In the genomic region with DNA sequence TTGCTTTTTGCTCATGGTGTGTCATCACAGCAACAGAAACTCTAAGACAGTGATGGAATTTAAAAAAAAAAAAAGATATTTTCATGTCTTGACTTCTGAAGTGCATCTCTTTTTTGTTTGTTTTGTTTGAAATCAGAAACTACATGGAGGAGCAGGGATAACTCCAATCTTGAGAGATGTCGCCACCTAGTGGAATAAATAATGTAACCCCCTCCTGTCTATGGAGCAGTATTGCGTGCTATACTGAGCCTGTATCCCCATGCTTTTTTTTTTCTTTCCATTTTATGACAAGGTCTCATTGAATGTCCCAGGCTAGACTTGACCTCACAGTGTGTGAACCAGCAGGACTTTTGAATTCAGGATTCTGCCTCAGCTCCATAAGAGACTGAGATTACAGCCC, we compare ENCODE assay signal across 9 mouse cellular contexts. TPM values are rescaled to one million over a fixed set of nuclear protein-coding genes. Genes with fewer than 3 reads are reported as not detected.
DNase-seq lines count a peak whose midpoint lies in the region; ATAC-seq and TF ChIP-seq lines count a peak whose summit lies in the region.
"Had no signal": no experiment of that assay in that cellular context is flagged by ENCODE, and none has a peak within 500 bp of the region (broad histone marks: within the 10 kb centered on the region; RNA-seq: fewer than 3 reads in every experiment).

No protein-coding gene starts in this region.

- ATAC-seq in hindbrain, embryonic 16.5 days, result peak; percentile 64; the same call in 1 of the 2 replicates
- ATAC-seq in liver, postnatal 0 days, result peak; percentile 57
- ATAC-seq in stomach, embryonic 15.5 days (ENCODE audit: insufficient read depth, low FRiP score, low read depth), result 0 out of 2 replicates have a peak, but pooled peaks have one; percentile 50

- no peak overlapping the region for H3K9ac ChIP-seq in hindbrain, embryonic 16.5 days (ENCODE audit: low read depth, low read length)
- no peak overlapping the region for H3K9ac ChIP-seq in liver, postnatal 0 days (replicated peaks)
- H3K9ac ChIP-seq in stomach, embryonic 15.5 days, result no peak overlapping the region
- H3K9ac ChIP-seq: limb, embryonic 15.5 days had no signal

- WGBS in hindbrain, embryonic 16.5 days, result 17% methylated on average over 2 of the region's 2 CpGs
- 20% methylated on average over 2 of the region's 2 CpGs for WGBS in liver, postnatal 0 days (ENCODE audit: insufficient replicate concordance)
- 16% methylated on average over 2 of the region's 2 CpGs for WGBS in stomach, embryonic 15.5 days

- no peaks in the 10 kb centered on the region for H3K4me1 ChIP-seq in hindbrain, embryonic 16.5 days (ENCODE audit: control insufficient read depth, insufficient read depth, low read depth, low read length)
- H3K4me1 ChIP-seq in liver, postnatal 0 days (ENCODE audit: insufficient read depth), result 0 out of 2 replicates have a peak, but pooled peaks cover 5% of the 10 kb centered on the region
- H3K4me1 ChIP-seq in stomach, embryonic 15.5 days, result no peaks in the 10 kb centered on the region
- H3K4me1 ChIP-seq: limb, embryonic 15.5 days had no signal

- intact Hi-C loops in gastrocnemius, postnatal 36 days (cut with DNase I), result loop anchor here (2.0 to 5.0 kb wide), 3 partner anchors 54 to 170 kb away; partner anchors contain the start of gene Nceh1

- no peak overlapping the region for H3K4me2 ChIP-seq in hindbrain, embryonic 16.5 days (ENCODE audit: low read length)
- H3K4me2 ChIP-seq in liver, postnatal 0 days (ENCODE audit: low read depth, low read length), result no peak overlapping the region
- no peak overlapping the region for H3K4me2 ChIP-seq in stomach, embryonic 15.5 days
- H3K4me2 ChIP-seq: limb, embryonic 15.5 days had no signal

- peaks cover 3% of the 10 kb centered on the region for H3K36me3 ChIP-seq in hindbrain, embryonic 16.5 days (ENCODE audit: control insufficient read depth, insufficient read depth, low read length)
- peaks cover 21% of the 10 kb centered on the region for H3K36me3 ChIP-seq in liver, postnatal 0 days (replicated peaks; ENCODE audit: insufficient read depth, low read length)
- H3K36me3 ChIP-seq in stomach, embryonic 15.5 days, result no peaks in the 10 kb centered on the region

- H3K27ac ChIP-seq in hindbrain, embryonic 16.5 days (ENCODE audit: low read depth, low read length), result no peak overlapping the region
- H3K27ac ChIP-seq in liver, postnatal 0 days (ENCODE audit: low read depth), result no peak overlapping the region
- H3K27ac ChIP-seq in stomach, embryonic 15.5 days, result no peak overlapping the region
- H3K27ac ChIP-seq: limb, embryonic 15.5 days had no signal

- H3K9me3 ChIP-seq in hindbrain, embryonic 16.5 days (ENCODE audit: control insufficient read depth, low read length), result no peaks in the 10 kb centered on the region
- no peaks in the 10 kb centered on the region for H3K9me3 ChIP-seq in liver, postnatal 0 days (ENCODE audit: low read length)
- H3K9me3 ChIP-seq in stomach, embryonic 15.5 days, result no peaks in the 10 kb centered on the region
- H3K9me3 ChIP-seq: limb, embryonic 15.5 days had no signal

- peak; percentile 69 for DNase-seq in gastrocnemius, adult 18-20 months (ENCODE audit: low spot score)
- no peak for DNase-seq in gastrocnemius, postnatal 36 days
- DNase-seq in urinary bladder, postnatal 14 days (ENCODE audit: low spot score), result peak; percentile 41
- DNase-seq in urinary bladder, postnatal 10 days (ENCODE audit: low spot score), result no peak
- peak; percentile 14 to 44 for DNase-seq in cerebellum, postnatal 25 days
- DNase-seq in liver, postnatal 0 days, result no peak

- TF ChIP-seq EP300 in liver, postnatal 0 days (IDR thresholded peaks at IDR 0.05; ENCODE audit: low read depth), result no peak

- peak; percentile 82 for TF ChIP-seq CTCF in liver, postnatal 0 days (IDR thresholded peaks at IDR 0.05; ENCODE audit: low read depth)

- no peak overlapping the region for H3K4me3 ChIP-seq in hindbrain, embryonic 16.5 days (ENCODE audit: low read length)
- H3K4me3 ChIP-seq in liver, postnatal 0 days (ENCODE audit: low read depth, low read length), result no peak overlapping the region
- no peak overlapping the region for H3K4me3 ChIP-seq in stomach, embryonic 15.5 days (replicated peaks)
- H3K4me3 ChIP-seq: limb, embryonic 15.5 days had no signal

- no peaks in the 10 kb centered on the region for H3K27me3 ChIP-seq in hindbrain, embryonic 16.5 days (replicated peaks; ENCODE audit: control insufficient read depth, insufficient read depth, low read length)
- no peaks in the 10 kb centered on the region for H3K27me3 ChIP-seq in liver, postnatal 0 days (ENCODE audit: insufficient read depth, low read length)
- H3K27me3 ChIP-seq in stomach, embryonic 15.5 days (replicated peaks), result no peaks in the 10 kb centered on the region
- H3K27me3 ChIP-seq: limb, embryonic 15.5 days had no signal

RNA-seq across cellular contexts. Expression of gene Nceh1, which starts 54.5 kb away (rescaled TPM):
- total RNA-seq in gastrocnemius, adult 18-20 months (2021), result 10 to 100 TPM; 17.8 to 20.0 TPM
- 10 to 100 TPM; 16.6 to 32.6 TPM for total RNA-seq in gastrocnemius, postnatal 36 days (2021)
- 18.6 and 25.1 TPM in 2 replicates for polyA plus RNA-seq in hindbrain, embryonic 16.5 days (2015; fragmentation: Nextera tagmentation; extraction: Ambion mirVana)
- polyA plus RNA-seq in liver, postnatal 0 days (2015; fragmentation: Nextera tagmentation; extraction: Ambion mirVana), result 18.2 and 23.9 TPM in 2 replicates
- polyA plus RNA-seq in stomach, embryonic 15.5 days (2015; fragmentation: Nextera tagmentation; extraction: Ambion mirVana), result 8.3 and 9.4 TPM in 2 replicates

Comparison
In these comparisons a context has a peak if more than half of its experiments do, and no peak if none do; other contexts are left out.
1. DNase-seq: peak in gastrocnemius, adult 18-20 months (single experiment), urinary bladder, postnatal 14 days (single experiment) and cerebellum, postnatal 25 days (2 of 2); none in gastrocnemius, postnatal 36 days (0 of 2), urinary bladder, postnatal 10 days (single experiment) and liver, postnatal 0 days (single experiment).
2. Peak in every context shown above with its lines, with median percentiles within 50 percentile points of each other: ATAC-seq.